Mouse (Mus musculus) midbrain, postnatal 0 days (tissue): Measurements from ENCODE around the gene Mex3d. TPM values are rescaled to one million over a fixed set of nuclear protein-coding genes. Genes with fewer than 3 reads are reported as not detected.

ENCODE experiments used
- ATAC-seq: fragments of 200-750 bp; cut with Nextera tagmentation; 2 replicates; pipeline ENCODE4 v1.8.0; 2017; ENCODE audit warnings: moderate number of reproducible peaks, mild to moderate bottlenecking, moderate TSS enrichment, moderate library complexity; ENCODE audit not compliant: low FRiP score
- DNase-seq: peaks from one replicate; pipeline ENCODE4 v3.0.0-alpha.2; 2015; ENCODE audit warnings: low spot score
- H3K27ac ChIP-seq: fragments of 300-500 bp; sonication (generic); 2 replicates; pipeline ENCODE4 v1.5.1; 2014; ENCODE audit warnings: low read depth, mild to moderate bottlenecking, low read length, mixed read lengths
- H3K27me3 ChIP-seq: fragments of 300-500 bp; sonication (generic); 2 replicates; pipeline ENCODE4 v1.6.1; 2014; ENCODE audit warnings: low read length, control low read depth, mixed read lengths; ENCODE audit not compliant: insufficient read depth
- H3K36me3 ChIP-seq: fragments of 300-500 bp; sonication (generic); 2 replicates; pipeline ENCODE4 v1.6.1; 2014; ENCODE audit warnings: low read length, control low read depth, mixed read lengths; ENCODE audit not compliant: insufficient read depth
- H3K4me1 ChIP-seq: fragments of 300-500 bp; sonication (generic); 2 replicates; pipeline ENCODE4 v1.6.1; 2014; ENCODE audit warnings: mild to moderate bottlenecking, control low read depth, antibody characterized with exemption, low read length, mixed read lengths; ENCODE audit not compliant: insufficient read depth
- H3K4me2 ChIP-seq: fragments of 300-500 bp; sonication (generic); 2 replicates; pipeline ENCODE4 v1.6.1; 2014; ENCODE audit warnings: low read depth, mild to moderate bottlenecking, low read length, mixed read lengths; ENCODE audit not compliant: poor library complexity, severe bottlenecking
- H3K4me3 ChIP-seq: fragments of 300-500 bp; sonication (generic); 2 replicates; pipeline ENCODE4 v1.5.1; 2014; ENCODE audit warnings: low read depth, mild to moderate bottlenecking, low read length, moderate library complexity
- H3K9ac ChIP-seq: fragments of 300-500 bp; sonication (generic); replicated peaks from 2 replicates; pipeline ENCODE4 v1.6.1; 2014; ENCODE audit warnings: mild to moderate bottlenecking, low read length, moderate library complexity, mixed read lengths; ENCODE audit not compliant: poor library complexity, severe bottlenecking
- H3K9me3 ChIP-seq: fragments of 300-500 bp; sonication (generic); 2 replicates; pipeline ENCODE4 v1.6.1; 2016; ENCODE audit warnings: low read length, control low read depth
- CTCF ChIP-seq: IDR thresholded peaks from 2 replicates; pipeline ENCODE4 v1.5.1; 2016; ENCODE audit warnings: antibody characterized with exemption, mild to moderate bottlenecking
- WGBS: fragments of 180-500 bp; shearing (Covaris S2); extraction: QIAGEN DNeasy Blood & Tissue Kit; methylation state at CpG from one replicate; pipeline ENCODE4 v1.1.7; 2014; 5-methylcytosine and 5-hydroxymethylcytosine counted together
- polyA plus RNA-seq: library from polyadenylated mRNA; unstranded; fragments of >200 nt; fragmentation: Nextera tagmentation; extraction: Ambion mirVana; gene quantifications from 2 replicates; pipeline ENCODE4 v1.2.1, GENCODE M21; 2015
- total RNA-seq: library from RNA; depleted of rRNA; stranded (reverse); fragments of >200 nt; gene quantifications from 2 replicates; pipeline ENCODE4 v1.2.3, GENCODE M21; 2014

Gene Mex3d
- total and polyA plus RNA-seq, 2 experiments from 2014 or later = 13.9 to 147 TPM

DNA sequence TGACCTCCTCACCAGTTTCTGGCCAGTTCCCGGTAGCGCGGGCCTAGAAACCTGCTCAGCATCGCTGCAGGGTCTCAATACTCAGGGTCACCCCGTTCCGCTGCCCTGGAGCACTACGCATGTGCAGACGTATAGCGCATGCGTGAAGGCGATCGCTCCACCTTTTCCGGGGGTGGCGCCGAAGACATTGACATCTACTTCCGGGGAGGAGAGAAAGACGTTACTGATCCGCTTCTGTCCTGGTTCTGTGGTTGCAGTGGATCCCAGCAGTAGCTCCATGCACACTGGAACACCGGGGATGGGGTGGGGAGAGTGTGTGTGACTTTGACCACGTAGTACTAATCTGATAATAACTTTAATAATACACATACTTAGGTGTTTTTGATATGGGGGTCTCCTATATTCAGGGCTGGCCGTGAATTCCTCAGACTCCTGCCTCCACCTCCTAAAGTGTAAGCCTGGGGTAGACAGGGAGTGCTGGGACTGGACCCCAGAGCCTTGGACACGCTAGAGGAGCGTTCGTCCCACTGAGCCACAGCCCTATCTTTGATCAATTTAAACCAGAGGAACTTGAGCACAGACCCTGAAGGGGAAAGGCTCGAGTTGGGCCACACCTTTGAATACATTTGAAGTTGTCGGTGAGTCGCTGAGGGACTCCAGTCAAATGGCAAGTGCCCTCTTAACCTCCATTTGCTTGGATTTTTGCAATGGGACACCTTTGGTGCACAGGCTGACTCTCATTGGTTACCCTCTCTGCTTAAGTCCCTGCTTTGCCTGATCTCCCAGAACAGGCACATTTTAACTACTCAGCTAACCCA is 19.4 kb upstream of the Mex3d start, which contains the start of gene Uqcr11:
TSS of gene Uqcr11 (minus strand) at position 147 of the 818 bp plus-strand sequence.
- H3K9ac ChIP-seq = peak within 1 kb of the TSS; percentile 90
- H3K4me1 ChIP-seq = peaks cover 11% of the 10 kb centered on the region
- peak; percentile 83 for ATAC-seq
- no peak for TF ChIP-seq CTCF
- H3K27me3 ChIP-seq = no peaks in the 10 kb centered on the region
- peak within 1 kb of the TSS; percentile 94 for H3K4me2 ChIP-seq
- peak within 1 kb of the TSS; percentile 81 for H3K27ac ChIP-seq
- peak within 1 kb of the TSS; percentile 84 for H3K4me3 ChIP-seq
- H3K36me3 ChIP-seq = peaks cover 39% of the 10 kb centered on the region
- H3K9me3 ChIP-seq = no peaks in the 10 kb centered on the region
- peak; percentile 97 for DNase-seq
- WGBS = 2% methylated on average over 27 of the region's 27 CpGs

DNA sequence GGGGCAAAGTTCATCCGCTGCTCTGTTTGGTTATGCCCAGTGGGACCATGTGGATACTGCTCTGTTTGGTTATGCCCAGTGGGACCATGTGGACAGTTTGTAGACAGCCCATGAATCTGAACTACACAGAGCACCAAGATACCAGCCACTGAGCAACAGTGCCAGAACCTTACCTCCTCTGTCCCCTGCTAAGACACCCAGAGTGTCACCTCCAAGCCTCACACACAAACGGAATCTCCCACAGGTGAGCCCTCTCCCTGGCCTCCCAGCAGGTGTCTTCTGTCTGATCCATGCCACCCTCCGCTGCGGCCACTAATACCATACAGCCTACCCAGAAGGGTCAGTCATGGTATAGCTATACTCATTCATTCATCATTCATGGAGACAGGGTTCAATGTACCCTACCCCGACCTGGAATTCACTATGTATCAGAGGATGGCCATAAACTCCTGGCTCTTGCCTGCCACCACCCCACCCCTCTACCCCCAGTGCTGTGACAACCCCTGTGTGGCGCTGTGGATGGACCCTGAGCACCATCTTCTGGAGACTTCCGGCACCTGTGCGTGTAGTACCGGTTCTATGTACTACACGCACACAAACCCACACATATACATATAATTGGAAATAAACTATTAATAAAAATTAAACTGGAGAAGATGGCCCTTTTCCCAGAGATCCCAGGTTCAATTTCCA is 18.2 kb upstream of the Mex3d start:
- Histone ChIP-seq H3K4me3 (peak overlapping the region; percentile 84), H3K4me1 (peaks cover 12% of the 10 kb centered on the region), H3K9ac (peak overlapping the region; percentile 90), H3K36me3 (peaks cover 33% of the 10 kb centered on the region), H3K27me3 (no peaks in the 10 kb centered on the region), H3K9me3 (no peaks in the 10 kb centered on the region), H3K4me2 (peak overlapping the region; percentile 94), H3K27ac (peak overlapping the region; percentile 81)
- DNase-seq = no peak
- peak; percentile 47 for TF ChIP-seq CTCF
- ATAC-seq = no peak
- 56% methylated on average over 10 of the region's 10 CpGs for WGBS

DNA sequence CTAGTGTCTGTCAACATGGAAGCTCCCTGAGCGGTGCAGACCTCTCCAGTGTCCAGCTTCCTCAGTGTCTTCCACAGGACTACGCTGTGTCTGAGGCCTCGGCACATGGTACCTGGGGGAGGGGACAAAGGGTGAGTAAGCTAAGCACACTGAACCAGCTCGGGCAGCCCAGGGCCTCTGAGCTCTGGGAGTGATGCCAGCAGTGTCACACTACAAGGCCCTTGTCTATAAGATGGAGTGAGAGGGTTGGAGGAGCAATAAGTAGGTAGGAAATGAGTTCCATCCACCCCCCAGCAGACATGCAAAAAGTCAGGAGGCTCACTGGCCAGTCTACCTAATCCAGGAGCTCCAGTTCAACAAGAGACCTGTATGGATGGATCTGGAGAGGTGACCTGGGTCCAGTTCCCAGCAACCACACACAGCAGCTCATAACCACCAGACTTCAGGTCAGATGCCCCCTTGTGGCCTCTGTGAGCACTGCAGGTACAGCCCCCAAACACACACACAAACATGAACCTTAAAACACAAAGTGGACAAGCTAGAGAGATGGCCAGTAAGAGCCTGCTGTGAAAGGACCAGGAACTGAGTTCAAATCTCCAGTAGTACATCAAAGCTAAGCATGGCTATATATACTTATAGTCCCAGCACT is 15.7 kb upstream of the Mex3d start:
- ATAC-seq (no peak), DNase-seq (no peak)
- no peak overlapping the region for H3K4me2 ChIP-seq
- H3K9me3 ChIP-seq = no peaks in the 10 kb centered on the region
- H3K9ac ChIP-seq = no peak overlapping the region
- WGBS = 96% methylated on average over 4 of the region's 4 CpGs
- no peak overlapping the region for H3K4me3 ChIP-seq
- H3K4me1 ChIP-seq = peaks cover 18% of the 10 kb centered on the region
- no peak overlapping the region for H3K27ac ChIP-seq
- peak; percentile 67 for TF ChIP-seq CTCF
- no peaks in the 10 kb centered on the region for H3K27me3 ChIP-seq
- H3K36me3 ChIP-seq = peaks cover 25% of the 10 kb centered on the region

DNA sequence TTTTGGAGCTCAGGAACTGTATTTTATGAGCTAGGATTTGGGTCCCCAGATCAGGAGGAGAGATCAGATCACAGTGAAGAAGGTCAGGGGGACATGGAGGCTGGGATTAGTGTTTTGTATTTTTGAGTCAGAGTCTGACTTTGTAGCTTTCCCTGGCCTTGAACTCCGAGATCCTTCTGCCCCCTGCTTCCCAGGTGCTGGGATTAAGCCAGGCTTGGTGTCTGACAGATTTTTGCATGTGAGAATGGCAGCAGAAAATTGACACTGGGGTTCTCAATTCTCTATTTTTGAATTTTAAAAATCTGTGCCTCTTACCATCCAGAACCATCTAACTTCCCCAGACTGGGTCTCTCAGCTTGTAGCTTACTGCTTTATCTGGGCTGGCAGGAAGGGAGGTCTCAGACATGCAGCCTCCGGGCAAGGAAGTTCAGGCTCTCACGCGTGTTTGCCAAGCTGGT is 13.3 kb upstream of the Mex3d start:
- Histone ChIP-seq H3K4me3 (no peak overlapping the region), H3K4me2 (no peak overlapping the region; the same call in 1 of the 2 replicates), H3K9me3 (no peaks in the 10 kb centered on the region), H3K9ac (0 out of 2 replicates have a peak overlapping the region, but pooled peaks have one; percentile 51), H3K4me1 (peaks cover 21% of the 10 kb centered on the region), H3K27ac (peak overlapping the region; percentile 99), H3K36me3 (peaks cover 25% of the 10 kb centered on the region), H3K27me3 (no peaks in the 10 kb centered on the region)
- no peak for DNase-seq
- WGBS = 82% methylated on average over 4 of the region's 4 CpGs
- no peak for ATAC-seq
- TF ChIP-seq CTCF = no peak

DNA sequence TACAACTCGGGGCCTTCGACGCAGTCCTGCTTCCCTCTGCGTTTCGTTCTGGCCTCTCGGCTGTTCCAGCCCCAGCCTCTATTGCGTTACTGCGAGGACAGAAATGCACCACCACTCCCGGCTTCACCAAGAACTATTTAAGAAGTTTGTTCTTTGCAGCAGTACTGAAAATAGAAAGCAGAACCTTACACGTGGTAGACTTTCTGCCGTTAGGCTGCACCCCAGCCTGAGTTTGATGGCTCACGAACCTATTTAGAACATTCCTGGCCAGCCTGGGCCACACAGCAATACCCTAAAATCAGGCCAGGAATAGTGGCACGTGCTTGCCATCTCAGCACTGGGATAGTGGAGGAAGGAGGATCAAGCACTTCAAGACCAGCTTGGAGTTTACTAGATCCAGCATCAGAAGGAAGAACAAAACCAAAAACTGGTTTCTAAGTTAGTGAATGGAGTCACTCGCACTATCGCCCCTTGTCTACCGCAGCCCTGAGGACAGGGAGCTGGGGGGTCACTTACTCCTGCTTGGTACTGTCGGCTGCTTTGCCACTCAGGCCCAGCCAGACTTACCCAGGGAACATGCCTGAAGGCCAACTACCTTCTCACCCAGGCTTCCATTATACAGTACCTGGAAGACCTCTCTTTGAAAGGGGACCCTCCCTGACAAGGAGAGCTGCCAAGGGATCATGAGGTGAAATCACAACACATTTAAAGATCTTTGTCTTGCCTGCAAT is 12.7 kb upstream of the Mex3d start:
- Histone ChIP-seq H3K27me3 (no peaks in the 10 kb centered on the region), H3K36me3 (peaks cover 30% of the 10 kb centered on the region), H3K4me1 (peaks cover 18% of the 10 kb centered on the region), H3K9ac (peak overlapping the region; percentile 51; the same call in 1 of the 2 replicates), H3K4me3 (peak overlapping the region; percentile 73), H3K4me2 (peak overlapping the region; percentile 55), H3K27ac (peak overlapping the region; percentile 99), H3K9me3 (no peaks in the 10 kb centered on the region)
- DNase-seq (no peak), ATAC-seq (no peak)
- no peak for TF ChIP-seq CTCF
- 15% methylated on average over 17 of the region's 17 CpGs for WGBS
